Mouse (Mus musculus) liver, embryonic 14 days (tissue): ENCODE measurements around the gene Snf8. TPM values are rescaled to one million over a fixed set of nuclear protein-coding genes. Genes with fewer than 3 reads are reported as not detected.

Experiments used
- polyA plus RNA-seq: library from polyadenylated mRNA; depleted of rRNA; stranded (reverse); fragments of >200 nt; gene quantifications from 2 replicates; pipeline ENCODE4 v1.2.3, GENCODE M21; 2012; rRNA removed

Snf8 gene
- polyA plus RNA-seq = 30.0 and 32.7 TPM in 2 replicates

GRCm38 (mm10) chr11:96034596-96035052 lies at the start of gene Snf8:
Gene Snf8 (plus strand): TSS chr11:96034885.

DNA sequence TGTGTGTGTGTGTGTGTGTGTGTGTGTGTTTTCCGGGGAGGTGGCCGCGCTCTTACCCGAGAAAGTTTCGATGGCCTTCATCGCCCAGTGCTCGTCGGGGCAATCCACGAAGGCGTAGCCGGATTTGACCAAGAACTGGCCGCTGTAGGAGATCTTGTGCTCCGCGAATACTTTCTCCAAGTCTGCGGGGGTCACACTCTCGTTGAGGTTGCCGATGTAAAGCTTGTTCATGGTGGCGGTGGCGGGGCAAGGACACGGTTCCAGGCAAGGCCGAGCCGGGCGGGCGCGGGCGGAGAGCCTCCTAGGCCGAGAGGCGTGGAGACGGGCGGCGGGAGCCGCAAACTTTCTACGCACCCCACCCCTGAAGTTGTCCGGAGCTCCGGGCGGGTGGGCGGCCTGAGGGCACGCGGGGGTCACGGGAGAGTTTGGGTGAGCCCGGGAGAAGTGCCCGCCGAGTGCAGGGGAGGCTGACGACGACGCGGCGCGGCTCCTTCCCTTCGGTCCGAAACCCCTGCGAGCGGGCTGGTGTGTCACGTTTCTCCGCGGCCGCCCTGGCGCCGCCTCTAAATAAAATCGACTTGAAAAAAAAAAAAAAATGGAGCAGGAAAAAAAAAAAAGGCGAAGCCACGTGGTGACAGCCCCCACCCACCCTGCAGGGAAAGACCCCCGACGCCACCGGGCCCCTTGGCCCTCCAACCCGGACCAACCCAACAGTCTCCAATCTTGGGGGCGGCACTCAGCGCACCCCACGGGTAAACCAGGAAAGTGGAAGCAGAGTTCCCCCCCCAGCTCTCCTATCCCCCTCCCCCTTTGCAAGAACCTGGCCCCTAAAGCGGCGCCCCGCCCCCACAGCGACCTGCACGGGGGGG lies 29.0 kb upstream of the Snf8 start, which contains the start of gene Igf2bp1:
Gene Igf2bp1, minus strand, starts transcription at position 538 of the 869 bp plus-strand sequence.

DNA sequence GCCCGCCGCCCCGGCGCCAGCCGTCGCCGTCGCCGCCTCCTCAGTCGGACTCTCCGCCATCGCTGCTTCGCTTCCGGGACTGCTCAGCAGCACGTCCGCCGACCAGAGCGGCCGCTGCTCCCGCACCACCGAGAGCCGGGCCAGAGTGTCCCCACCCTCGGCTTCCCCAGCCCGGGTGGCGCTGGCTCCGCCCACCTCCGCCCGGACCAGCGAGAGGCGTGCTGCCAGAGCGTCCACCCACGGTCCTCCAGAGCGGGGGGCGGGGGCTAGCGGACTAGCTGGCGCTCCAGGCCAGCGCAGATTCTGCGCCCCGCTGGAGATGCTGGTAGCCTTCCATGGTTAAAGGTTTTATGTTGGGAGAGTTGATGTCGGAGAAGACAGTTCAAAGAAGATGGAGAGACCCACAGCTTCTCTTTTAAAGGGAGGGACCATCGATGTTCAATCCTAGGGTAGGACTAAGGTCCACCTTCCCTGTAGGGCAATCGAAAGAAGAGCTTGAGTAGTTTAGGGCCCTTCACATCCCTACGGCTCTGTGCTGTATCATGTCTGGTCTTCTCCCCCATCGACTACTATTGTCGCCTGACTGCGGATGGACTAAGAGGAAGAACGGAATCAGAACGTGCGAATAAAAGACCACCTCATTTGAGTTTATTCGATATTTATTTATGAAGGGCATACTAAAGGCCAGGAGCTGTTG lies 30.7 kb downstream of the Snf8 start, which contains the start of gene Ube2z:
Gene Ube2z, minus strand, starts transcription at position 174 of the 697 bp plus-strand sequence.

DNA sequence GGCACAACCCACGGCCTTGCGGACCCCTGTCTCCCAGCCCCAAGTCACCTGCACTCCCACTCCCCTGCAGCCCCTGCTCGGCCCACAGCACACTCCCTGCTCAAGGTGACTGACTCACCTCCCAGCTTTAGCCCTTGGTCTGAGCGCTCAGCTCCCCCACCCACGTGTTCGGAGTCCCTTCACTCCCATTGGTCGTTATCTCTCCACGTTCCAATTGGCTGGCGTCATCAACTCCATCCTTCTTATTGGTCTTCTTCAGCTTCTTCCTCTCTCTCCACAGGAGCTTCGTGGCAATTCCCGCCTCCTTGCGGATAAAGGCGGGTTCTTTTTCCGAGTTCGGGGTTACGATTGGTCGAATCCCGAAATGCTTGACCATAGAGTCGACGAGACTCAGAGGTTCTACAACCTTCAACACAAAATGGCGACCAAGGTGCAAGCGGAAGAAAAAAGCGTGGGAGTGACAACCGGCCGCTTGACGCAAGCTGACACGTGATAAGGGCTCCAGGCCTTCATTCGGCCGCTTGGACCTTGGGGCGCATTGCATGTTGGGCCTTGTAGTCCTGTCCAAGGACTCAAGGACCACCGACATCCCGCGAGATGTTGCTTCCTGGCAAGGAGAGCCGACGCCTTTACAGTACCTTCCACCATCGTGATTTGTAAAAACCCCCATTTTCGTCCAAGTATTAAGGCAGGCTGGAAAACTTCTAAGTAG lies 41.0 kb downstream of the Snf8 start, which contains the start of gene Atp5g1:
Gene Atp5g1, minus strand, starts transcription at position 162 of the 712 bp plus-strand sequence.

Other genes with a start within 250 kb of the Snf8 start
- 14.2 and 23.4 TPM in 2 replicates for gene Phospho1, start 210.4 kb upstream of the Snf8 start, polyA plus RNA-seq
- gene Gngt2, start 197.7 kb upstream of the Snf8 start, polyA plus RNA-seq = 12.9 and 13.6 TPM in 2 replicates
- 4.0 and 5.3 TPM in 2 replicates for gene Abi3, start 192.4 kb upstream of the Snf8 start, polyA plus RNA-seq
- gene B4galnt2, start 120.0 kb upstream of the Snf8 start, polyA plus RNA-seq = 0.02 TPM in 1 of 2 replicates, not detected in the other
- 4.6 and 5.0 TPM in 2 replicates for gene Igf2bp1, start 28.9 kb upstream of the Snf8 start, polyA plus RNA-seq
- not detected in 2 replicates for gene Gip, start 10.3 kb upstream of the Snf8 start, polyA plus RNA-seq
- 15.3 and 17.9 TPM in 2 replicates for gene Ube2z, start 30.5 kb downstream of the Snf8 start, polyA plus RNA-seq
- gene Atp5g1, start 40.8 kb downstream of the Snf8 start, polyA plus RNA-seq = 191 and 226 TPM in 2 replicates
- gene Calcoco2, start 77.1 kb downstream of the Snf8 start, polyA plus RNA-seq = not detected in 2 replicates
- not detected in 2 replicates for gene Ttll6, start 98.9 kb downstream of the Snf8 start, polyA plus RNA-seq
- not detected in 2 replicates for gene Hoxb13, start 159.4 kb downstream of the Snf8 start, polyA plus RNA-seq
- 0.02 and 0.11 TPM in 2 replicates for gene Hoxb9, start 236.6 kb downstream of the Snf8 start, polyA plus RNA-seq
- gene Hoxb8, start 247.0 kb downstream of the Snf8 start, polyA plus RNA-seq = 0.02 and 0.10 TPM in 2 replicates